Mouse (Mus musculus) intestine, embryonic 16.5 days (tissue): ENCODE results near the gene Dstn. TPM values are rescaled to one million over a fixed set of nuclear protein-coding genes. Genes with fewer than 3 reads are reported as not detected.

Experiments used
- ATAC-seq: fragments of 200-750 bp; cut with Nextera tagmentation; 2 replicates; pipeline ENCODE4 v1.8.0; 2017; ENCODE audit warnings: moderate TSS enrichment, moderate library complexity
- H3K27ac ChIP-seq: fragments of 300-500 bp; sonication (generic); 2 replicates; pipeline ENCODE4 v1.5.1; 2014; ENCODE audit warnings: mild to moderate bottlenecking, low read length
- H3K27me3 ChIP-seq: fragments of 300-500 bp; sonication (generic); replicated peaks from 2 replicates; pipeline ENCODE4 v1.6.1; 2014; ENCODE audit warnings: low read length, control low read depth, mixed read lengths; ENCODE audit not compliant: control insufficient read depth, insufficient read depth
- H3K36me3 ChIP-seq: fragments of 300-500 bp; sonication (generic); 2 replicates; pipeline ENCODE4 v1.6.1; 2014; ENCODE audit warnings: low read length, control low read depth; ENCODE audit not compliant: control insufficient read depth, insufficient read depth
- H3K4me1 ChIP-seq: fragments of 300-500 bp; sonication (generic); 2 replicates; pipeline ENCODE4 v1.6.1; 2014; ENCODE audit warnings: low read length, control low read depth, mixed read lengths; ENCODE audit not compliant: control insufficient read depth, insufficient read depth
- H3K4me2 ChIP-seq: fragments of 300-500 bp; sonication (generic); 2 replicates; pipeline ENCODE4 v1.6.1; 2014; ENCODE audit warnings: low read depth, low read length, control low read depth
- H3K4me3 ChIP-seq: fragments of 300-500 bp; sonication (generic); 2 replicates; pipeline ENCODE4 v1.5.1; 2014; ENCODE audit warnings: mild to moderate bottlenecking, low read length
- H3K9ac ChIP-seq: fragments of 300-500 bp; sonication (generic); 2 replicates; pipeline ENCODE4 v1.6.1; 2014; ENCODE audit warnings: low read depth, low read length
- H3K9me3 ChIP-seq: fragments of 300-500 bp; sonication (generic); 2 replicates; pipeline ENCODE4 v1.6.1; 2016; ENCODE audit warnings: low read length, control low read depth; ENCODE audit not compliant: control insufficient read depth
- WGBS: fragments of 180-500 bp; shearing (Covaris S2); extraction: QIAGEN DNeasy Blood & Tissue Kit; methylation state at CpG from one replicate; pipeline ENCODE4 v1.1.7; 2014; 5-methylcytosine and 5-hydroxymethylcytosine counted together
- polyA plus RNA-seq: library from polyadenylated mRNA; unstranded; fragments of >200 nt; fragmentation: Nextera tagmentation; extraction: Ambion mirVana; gene quantifications from 2 replicates; pipeline ENCODE4 v1.2.1, GENCODE M21; 2015

Gene Dstn
- 822 and 823 TPM in 2 replicates for polyA plus RNA-seq

- Histone ChIP-seq H3K36me3 (no peaks in the 10 kb centered on the region), H3K9ac (peak within 1 kb of the TSS; percentile 92), H3K4me3 (peak within 1 kb of the TSS; percentile 87), H3K4me2 (peak within 1 kb of the TSS; percentile 65), H3K4me1 (peaks cover 14% of the 10 kb centered on the region), H3K9me3 (no peaks in the 10 kb centered on the region), H3K27ac (peak within 1 kb of the TSS; percentile 100), H3K27me3 (no peaks in the 10 kb centered on the region)
- under 1% methylated on average over 71 of the region's 71 CpGs for WGBS
- ATAC-seq, result peak; percentile 96
Observed at GRCm38 (mm10) chr2:143914760-143915599, at the start of gene Dstn. Dstn (plus strand) TSS chr2:143915320.

- H3K9me3 ChIP-seq, result no peaks in the 10 kb centered on the region
- WGBS, result 6% methylated on average over 6 of the region's 6 CpGs
- peak; percentile 47 for ATAC-seq
- H3K27me3 ChIP-seq, result no peaks in the 10 kb centered on the region
- no peaks in the 10 kb centered on the region for H3K36me3 ChIP-seq
- 0 out of 2 replicates have a peak overlapping the region, but pooled peaks have one; percentile 31 for H3K9ac ChIP-seq
- H3K27ac ChIP-seq, result no peak overlapping the region
- H3K4me2 ChIP-seq, result peak overlapping the region; percentile 14; the same call in 1 of the 2 replicates
- no peak overlapping the region for H3K4me3 ChIP-seq
- H3K4me1 ChIP-seq, result peaks cover 16% of the 10 kb centered on the region
Observed at GRCm38 (mm10) chr2:143867326-143867725, 47.8 kb upstream of the Dstn start.

GRCm38 (mm10) chr2:143870936-143871688 is 44.0 kb upstream of the Dstn start:
- no peak overlapping the region for H3K4me2 ChIP-seq
- H3K9ac ChIP-seq, result no peak overlapping the region
- H3K4me1 ChIP-seq, result peaks cover 12% of the 10 kb centered on the region
- no peaks in the 10 kb centered on the region for H3K27me3 ChIP-seq
- 43% methylated on average over 10 of the region's 10 CpGs for WGBS
- peak; percentile 92 for ATAC-seq
- H3K36me3 ChIP-seq, result no peaks in the 10 kb centered on the region
- H3K9me3 ChIP-seq, result no peaks in the 10 kb centered on the region
- no peak overlapping the region for H3K27ac ChIP-seq
- no peak overlapping the region for H3K4me3 ChIP-seq

DNA sequence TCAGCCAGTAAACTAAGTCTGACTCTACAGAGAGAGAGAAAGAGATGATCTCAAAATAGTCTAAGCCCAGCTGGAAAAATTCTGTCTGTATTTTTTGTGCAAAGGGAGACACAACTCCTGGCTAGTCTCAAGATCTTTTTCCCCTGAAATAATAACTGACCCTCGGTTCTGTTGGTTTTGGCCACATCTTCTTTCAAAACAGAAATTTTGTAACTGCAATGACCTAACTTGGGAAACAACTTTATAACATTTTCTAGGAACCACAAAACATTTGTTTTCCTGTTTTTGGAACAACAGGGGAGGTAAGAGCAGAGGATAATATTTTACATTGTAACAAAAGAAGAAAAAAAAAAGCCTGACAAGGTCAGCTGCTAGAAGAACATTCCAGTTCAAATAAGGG is 39.1 kb upstream of the Dstn start:
- Histone ChIP-seq H3K27ac (no peak overlapping the region), H3K4me1 (peaks cover 6% of the 10 kb centered on the region), H3K9me3 (no peaks in the 10 kb centered on the region), H3K9ac (no peak overlapping the region), H3K27me3 (no peaks in the 10 kb centered on the region), H3K4me2 (no peak overlapping the region), H3K36me3 (no peaks in the 10 kb centered on the region), H3K4me3 (no peak overlapping the region)
- ATAC-seq, result no peak
- 38% methylated on average over 1 of the region's 1 CpGs for WGBS

DNA sequence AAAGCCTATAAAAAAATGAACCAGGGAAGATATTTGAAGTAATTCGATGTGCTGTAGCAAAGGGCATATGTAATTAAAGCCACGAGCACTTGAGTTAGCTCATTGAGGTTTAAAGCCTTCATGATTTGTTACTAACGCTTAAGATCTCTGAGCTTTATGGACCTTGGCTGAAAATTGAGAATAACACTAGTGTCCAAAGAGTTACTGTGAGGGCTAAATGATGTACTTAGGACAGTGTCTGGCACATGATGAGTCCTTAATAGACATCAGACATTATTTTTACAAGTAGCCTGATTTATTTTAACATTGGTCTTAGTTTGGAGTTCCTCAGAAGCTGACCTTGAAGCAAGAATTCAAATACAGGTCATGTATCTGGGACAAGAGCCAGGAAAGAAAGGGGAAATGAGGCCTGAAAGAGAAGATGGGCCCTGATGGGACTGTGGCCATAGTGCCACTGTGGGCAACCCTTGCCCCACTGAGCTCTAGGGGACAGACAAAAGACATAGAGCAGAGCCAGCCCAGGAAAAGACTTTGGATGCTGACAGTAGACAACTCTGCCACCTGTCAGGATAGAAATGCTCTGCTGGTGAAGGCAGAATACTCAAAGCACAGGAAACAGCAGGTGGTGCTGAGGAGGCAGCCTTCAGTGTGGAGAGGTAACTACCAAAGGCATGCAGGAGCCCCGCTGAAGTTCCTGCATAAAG is 38.0 kb upstream of the Dstn start:
- ATAC-seq, result peak; percentile 58
- Histone ChIP-seq H3K9me3 (no peaks in the 10 kb centered on the region), H3K27ac (no peak overlapping the region), H3K4me2 (no peak overlapping the region), H3K4me3 (no peak overlapping the region), H3K4me1 (no peaks in the 10 kb centered on the region; the same call in 1 of the 2 replicates), H3K36me3 (no peaks in the 10 kb centered on the region), H3K27me3 (no peaks in the 10 kb centered on the region), H3K9ac (no peak overlapping the region)
- 68% methylated on average over 4 of the region's 4 CpGs for WGBS

- Histone ChIP-seq H3K27ac (no peak overlapping the region), H3K4me1 (no peaks in the 10 kb centered on the region; the same call in 1 of the 2 replicates), H3K9ac (no peak overlapping the region), H3K27me3 (no peaks in the 10 kb centered on the region), H3K9me3 (no peaks in the 10 kb centered on the region), H3K4me3 (no peak overlapping the region), H3K36me3 (no peaks in the 10 kb centered on the region), H3K4me2 (no peak overlapping the region)
- no peak for ATAC-seq
- 86% methylated on average over 6 of the region's 6 CpGs for WGBS
Observed at GRCm38 (mm10) chr2:143879311-143879710, 35.8 kb upstream of the Dstn start.

DNA sequence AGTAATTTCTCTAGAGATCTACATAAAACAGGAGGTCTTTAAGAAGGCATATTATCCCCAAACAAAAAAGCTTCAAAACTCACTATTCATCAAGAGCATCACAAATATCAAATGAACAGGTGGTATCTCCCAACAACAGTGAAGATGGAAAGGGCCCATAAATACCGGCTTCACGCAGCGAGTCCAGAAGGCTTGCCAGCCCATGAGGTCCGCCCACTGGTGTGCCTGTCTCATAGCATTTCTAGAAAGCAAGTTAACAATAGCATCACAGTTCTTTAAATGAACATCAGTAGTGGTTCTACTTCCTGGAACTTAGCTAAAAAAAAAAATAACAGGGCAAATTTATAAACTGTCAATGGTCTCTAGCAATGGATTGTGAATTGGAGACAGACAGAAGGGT is 33.1 kb upstream of the Dstn start:
- Histone ChIP-seq H3K9ac (no peak overlapping the region), H3K4me2 (no peak overlapping the region), H3K4me3 (no peak overlapping the region), H3K36me3 (no peaks in the 10 kb centered on the region), H3K27ac (no peak overlapping the region), H3K9me3 (no peaks in the 10 kb centered on the region), H3K4me1 (no peaks in the 10 kb centered on the region), H3K27me3 (no peaks in the 10 kb centered on the region)
- WGBS, result 92% methylated on average over 4 of the region's 4 CpGs
- ATAC-seq, result no peak

DNA sequence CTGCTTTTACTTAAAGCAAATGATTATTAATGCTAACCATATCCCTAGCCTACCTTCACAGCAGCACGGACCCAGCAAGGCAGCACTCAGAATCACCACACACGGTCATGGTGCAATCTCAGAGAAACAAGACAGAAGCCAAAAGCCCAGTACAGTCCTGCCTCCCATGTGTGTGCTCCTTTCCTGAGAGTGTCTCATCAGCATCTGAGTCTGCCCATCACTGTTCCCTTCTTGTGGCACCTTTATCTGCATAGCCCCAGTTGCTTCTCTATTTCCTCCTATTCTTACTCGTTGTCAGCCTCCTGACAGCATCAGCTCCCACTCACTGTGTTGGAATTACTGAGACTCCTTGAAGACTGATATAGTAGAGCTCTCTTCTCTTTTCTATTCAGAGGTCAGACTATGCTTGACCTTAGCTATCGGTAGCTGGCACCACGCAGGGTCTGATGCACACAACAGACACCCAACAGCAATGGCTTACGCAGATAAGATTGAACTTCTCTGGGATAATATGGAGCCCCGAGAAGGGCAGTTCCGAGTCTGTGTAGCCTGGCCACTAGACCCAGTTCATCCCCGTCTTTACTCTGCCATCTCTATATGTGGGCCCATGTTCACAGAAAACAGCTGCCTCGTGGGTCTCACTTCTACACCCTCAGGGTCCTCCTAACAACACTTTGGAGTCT is 32.4 kb upstream of the Dstn start:
- H3K27me3 ChIP-seq, result no peaks in the 10 kb centered on the region
- no peaks in the 10 kb centered on the region for H3K36me3 ChIP-seq
- H3K4me1 ChIP-seq, result no peaks in the 10 kb centered on the region
- 87% methylated on average over 10 of the region's 10 CpGs for WGBS
- H3K4me3 ChIP-seq, result no peak overlapping the region
- H3K27ac ChIP-seq, result no peak overlapping the region
- H3K4me2 ChIP-seq, result no peak overlapping the region
- no peak overlapping the region for H3K9ac ChIP-seq
- no peak for ATAC-seq
- no peaks in the 10 kb centered on the region for H3K9me3 ChIP-seq
